Mouse (Mus musculus) lung, postnatal 0 days (tissue): ENCODE results near the gene 1700016D06Rik.

Source experiments
- CTCF ChIP-seq: IDR thresholded peaks from 2 replicates; pipeline ENCODE4 v1.5.1; 2016; ENCODE audit warnings: antibody characterized with exemption, mild to moderate bottlenecking
- EP300 ChIP-seq: IDR thresholded peaks from 2 replicates; pipeline ENCODE4 v1.6.1; 2016; ENCODE audit warnings: antibody characterized with exemption, mild to moderate bottlenecking, control low read depth

- TF ChIP-seq CTCF (no peak; the same call in 1 of the 2 replicates), EP300 (no peak)
Observed at GRCm38 (mm10) chr8:11635611-11636081, 65.2 kb downstream of the 1700016D06Rik start, which contains the start of gene Ankrd10.
